Mouse (Mus musculus): ENCODE results near the gene Cpa4. TPM values are rescaled to one million over a fixed set of nuclear protein-coding genes. Genes with fewer than 3 reads are reported as not detected.

Cpa4 gene
- polyA plus RNA-seq, 1 experiment from 2014 or later = 0.84 TPM

- no peaks in the 10 kb centered on the region for H3K36me3 ChIP-seq (ENCODE audit: control insufficient read depth, insufficient read depth, low read length)
- WGBS = 82% methylated on average over 11 of the region's 11 CpGs
- no peak within 1 kb of the TSS for H3K27ac ChIP-seq (ENCODE audit: low read depth, low read length)
- no peaks in the 10 kb centered on the region for H3K9me3 ChIP-seq (ENCODE audit: control insufficient read depth, low read length)
- no peak within 1 kb of the TSS for H3K4me2 ChIP-seq (ENCODE audit: low read length)
- H3K4me1 ChIP-seq (ENCODE audit: control insufficient read depth, insufficient read depth, low read depth, low read length) = no peaks in the 10 kb centered on the region; the same call in none of the 2 replicates
- no peak within 1 kb of the TSS for H3K4me3 ChIP-seq (ENCODE audit: low read length)
- ATAC-seq = no peak
- H3K9ac ChIP-seq (ENCODE audit: low read depth, low read length) = no peak within 1 kb of the TSS
- no peaks in the 10 kb centered on the region for H3K27me3 ChIP-seq (replicated peaks; ENCODE audit: control insufficient read depth, insufficient read depth, low read length)
These were observed 27.0 kb upstream of the Cpa4 start, which contains the start of gene Cpa2 for GRCm38 (mm10) chr6:30541009-30541799. TSS of gene Cpa2 (plus strand) at chr6:30541582.

GRCm38 (mm10) chr6:30542277-30542676 lies 25.9 kb upstream of the Cpa4 start:
- ATAC-seq = no peak
- no peaks in the 10 kb centered on the region for H3K27me3 ChIP-seq (replicated peaks; ENCODE audit: control insufficient read depth, insufficient read depth, low read length)
- WGBS = 86% methylated on average over 6 of the region's 6 CpGs
- no peak overlapping the region for H3K4me2 ChIP-seq (ENCODE audit: low read length)
- no peaks in the 10 kb centered on the region for H3K36me3 ChIP-seq (ENCODE audit: control insufficient read depth, insufficient read depth, low read length)
- no peak overlapping the region for H3K27ac ChIP-seq (ENCODE audit: low read depth, low read length)
- H3K9ac ChIP-seq (ENCODE audit: low read depth, low read length) = no peak overlapping the region
- H3K4me1 ChIP-seq (ENCODE audit: control insufficient read depth, insufficient read depth, low read depth, low read length) = peaks cover 5% of the 10 kb centered on the region
- H3K4me3 ChIP-seq (ENCODE audit: low read length) = no peak overlapping the region
- H3K9me3 ChIP-seq (ENCODE audit: control insufficient read depth, low read length) = no peaks in the 10 kb centered on the region

GRCm38 (mm10) chr6:30543077-30543476 lies 25.1 kb upstream of the Cpa4 start:
- H3K9me3 ChIP-seq (ENCODE audit: control insufficient read depth, low read length) = no peaks in the 10 kb centered on the region
- ATAC-seq = no peak
- WGBS = 50% methylated on average over 12 of the region's 12 CpGs

GRCm38 (mm10) chr6:30543851-30544250 lies 24.3 kb upstream of the Cpa4 start:
- no peak overlapping the region for H3K4me3 ChIP-seq (ENCODE audit: low read length)
- H3K27me3 ChIP-seq (replicated peaks; ENCODE audit: control insufficient read depth, insufficient read depth, low read length) = no peaks in the 10 kb centered on the region
- peaks cover 8% of the 10 kb centered on the region for H3K4me1 ChIP-seq (ENCODE audit: control insufficient read depth, insufficient read depth, low read depth, low read length)
- 39% methylated on average over 8 of the region's 8 CpGs for WGBS
- no peak overlapping the region for H3K4me2 ChIP-seq (ENCODE audit: low read length)
- no peak overlapping the region for H3K9ac ChIP-seq (ENCODE audit: low read depth, low read length)
- H3K27ac ChIP-seq (ENCODE audit: low read depth, low read length) = no peak overlapping the region
- no peaks in the 10 kb centered on the region for H3K9me3 ChIP-seq (ENCODE audit: control insufficient read depth, low read length)
- H3K36me3 ChIP-seq (ENCODE audit: control insufficient read depth, insufficient read depth, low read length) = no peaks in the 10 kb centered on the region
- no peak for ATAC-seq

More at GRCm38 (mm10) chr6:30543077-30543476, 25.1 kb upstream of the Cpa4 start:
- H3K4me2 ChIP-seq (ENCODE audit: low read length) = no peak overlapping the region
- no peaks in the 10 kb centered on the region for H3K36me3 ChIP-seq (ENCODE audit: control insufficient read depth, insufficient read depth, low read length)
- H3K4me1 ChIP-seq (ENCODE audit: control insufficient read depth, insufficient read depth, low read depth, low read length) = peaks cover 8% of the 10 kb centered on the region
- H3K27ac ChIP-seq (ENCODE audit: low read depth, low read length) = no peak overlapping the region
- H3K27me3 ChIP-seq (replicated peaks; ENCODE audit: control insufficient read depth, insufficient read depth, low read length) = no peaks in the 10 kb centered on the region
- H3K9ac ChIP-seq (ENCODE audit: low read depth, low read length) = no peak overlapping the region
- no peak overlapping the region for H3K4me3 ChIP-seq (ENCODE audit: low read length)

GRCm38 (mm10) chr6:30545689-30546088 lies 22.5 kb upstream of the Cpa4 start:
- peak overlapping the region; percentile 3; the same call in 1 of the 2 replicates for H3K27ac ChIP-seq (ENCODE audit: low read depth, low read length)
- H3K4me3 ChIP-seq (ENCODE audit: low read length) = no peak overlapping the region
- peaks cover 16% of the 10 kb centered on the region for H3K4me1 ChIP-seq (ENCODE audit: control insufficient read depth, insufficient read depth, low read depth, low read length)
- ATAC-seq = no peak
- no peaks in the 10 kb centered on the region for H3K36me3 ChIP-seq (ENCODE audit: control insufficient read depth, insufficient read depth, low read length)
- H3K9ac ChIP-seq (ENCODE audit: low read depth, low read length) = no peak overlapping the region
- no peaks in the 10 kb centered on the region for H3K9me3 ChIP-seq (ENCODE audit: control insufficient read depth, low read length)
- WGBS = 79% methylated on average over 7 of the region's 7 CpGs
- no peaks in the 10 kb centered on the region for H3K27me3 ChIP-seq (replicated peaks; ENCODE audit: control insufficient read depth, insufficient read depth, low read length)
- H3K4me2 ChIP-seq (ENCODE audit: low read length) = no peak overlapping the region

- peaks cover 17% of the 10 kb centered on the region for H3K4me1 ChIP-seq (ENCODE audit: control insufficient read depth, insufficient read depth, low read depth, low read length)
- ATAC-seq = peak; percentile 74
- peak overlapping the region; percentile 89 for H3K27ac ChIP-seq (ENCODE audit: low read depth, low read length)
- no peaks in the 10 kb centered on the region for H3K9me3 ChIP-seq (ENCODE audit: control insufficient read depth, low read length)
- WGBS = 8% methylated on average over 17 of the region's 17 CpGs
- H3K4me3 ChIP-seq (ENCODE audit: low read length) = peak overlapping the region; percentile 30
- peak overlapping the region; percentile 50; the same call in 1 of the 2 replicates for H3K9ac ChIP-seq (ENCODE audit: low read depth, low read length)
- H3K27me3 ChIP-seq (replicated peaks; ENCODE audit: control insufficient read depth, insufficient read depth, low read length) = no peaks in the 10 kb centered on the region
- no peaks in the 10 kb centered on the region for H3K36me3 ChIP-seq (ENCODE audit: control insufficient read depth, insufficient read depth, low read length)
- peak overlapping the region; percentile 58 for H3K4me2 ChIP-seq (ENCODE audit: low read length)
These were observed 21.4 kb upstream of the Cpa4 start for GRCm38 (mm10) chr6:30546571-30547273.

- H3K4me1 ChIP-seq (ENCODE audit: control insufficient read depth, insufficient read depth, low read depth, low read length) = peaks cover 22% of the 10 kb centered on the region
- WGBS = under 1% methylated on average over 17 of the region's 17 CpGs
- ATAC-seq = peak; percentile 46
- H3K27me3 ChIP-seq (replicated peaks; ENCODE audit: control insufficient read depth, insufficient read depth, low read length) = no peaks in the 10 kb centered on the region
- peak overlapping the region; percentile 58 for H3K4me2 ChIP-seq (ENCODE audit: low read length)
- H3K4me3 ChIP-seq (ENCODE audit: low read length) = peak overlapping the region; percentile 30
- H3K9me3 ChIP-seq (ENCODE audit: control insufficient read depth, low read length) = no peaks in the 10 kb centered on the region
- no peaks in the 10 kb centered on the region for H3K36me3 ChIP-seq (ENCODE audit: control insufficient read depth, insufficient read depth, low read length)
- peak overlapping the region; percentile 89 for H3K27ac ChIP-seq (ENCODE audit: low read depth, low read length)
- peak overlapping the region; percentile 50; the same call in 1 of the 2 replicates for H3K9ac ChIP-seq (ENCODE audit: low read depth, low read length)
These were observed 20.9 kb upstream of the Cpa4 start for GRCm38 (mm10) chr6:30547274-30547645.

GRCm38 (mm10) chr6:30547656-30548306 lies 20.4 kb upstream of the Cpa4 start:
- Histone ChIP-seq H3K27me3 (replicated peaks; ENCODE audit: control insufficient read depth, insufficient read depth, low read length) (no peaks in the 10 kb centered on the region), H3K4me1 (ENCODE audit: control insufficient read depth, insufficient read depth, low read depth, low read length) (peaks cover 25% of the 10 kb centered on the region), H3K4me2 (ENCODE audit: low read length) (peak overlapping the region; percentile 58), H3K9ac (ENCODE audit: low read depth, low read length) (no peak overlapping the region), H3K9me3 (ENCODE audit: control insufficient read depth, low read length) (no peaks in the 10 kb centered on the region), H3K36me3 (ENCODE audit: control insufficient read depth, insufficient read depth, low read length) (no peaks in the 10 kb centered on the region), H3K4me3 (ENCODE audit: low read length) (no peak overlapping the region), H3K27ac (ENCODE audit: low read depth, low read length) (no peak overlapping the region)
- no peak for ATAC-seq
- 24% methylated on average over 9 of the region's 9 CpGs for WGBS

Measured in hindbrain, embryonic 16.5 days (tissue).